Comparison of ENCODE assay signal across 11 mouse cellular contexts in the genomic region with DNA sequence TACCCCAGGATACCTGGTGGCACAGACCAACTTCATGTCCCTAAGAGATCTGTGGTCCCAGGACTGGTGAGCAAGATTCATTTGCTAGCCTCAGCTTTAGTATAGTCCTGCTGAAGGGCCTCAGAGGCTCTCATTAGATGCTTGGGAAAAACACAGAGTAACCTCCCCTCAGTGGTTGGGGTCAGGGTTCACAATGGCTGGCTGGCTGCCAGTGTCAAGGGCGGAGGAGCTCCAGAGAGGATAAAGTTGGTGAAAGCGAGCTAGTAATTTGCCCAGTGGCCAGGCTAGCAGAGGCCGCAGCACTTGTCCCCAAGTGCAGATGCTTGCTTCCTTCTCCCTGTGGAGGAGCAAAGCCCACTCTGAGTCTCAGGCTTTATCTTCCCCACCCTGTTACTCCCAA.
DNase-seq lines count a peak whose midpoint lies in the region; ATAC-seq lines count a peak whose summit lies in the region.
"Had no signal": no experiment of that assay in that cellular context is flagged by ENCODE, and none has a peak within 500 bp of the region (broad histone marks: within the 10 kb centered on the region; RNA-seq: fewer than 3 reads in every experiment).

No protein-coding gene starts in this region.

- no peak overlapping the region for H3K4me2 ChIP-seq in liver, embryonic 11.5 days
- H3K4me2 ChIP-seq: heart, embryonic 15.5 days had no signal

- no peaks in the 10 kb centered on the region for H3K9me3 ChIP-seq in liver, embryonic 11.5 days (ENCODE audit: control insufficient read depth, low read length)
- H3K9me3 ChIP-seq: heart, embryonic 15.5 days had no signal

- no peak overlapping the region for H3K4me3 ChIP-seq in liver, embryonic 11.5 days (ENCODE audit: low read depth, low read length)
- H3K4me3 ChIP-seq: heart, embryonic 15.5 days had no signal

- intact Hi-C loops in left cerebral cortex, postnatal 25 days (cut with DNase I): no loop called here

- no peaks in the 10 kb centered on the region for H3K4me1 ChIP-seq in liver, embryonic 11.5 days (replicated peaks; ENCODE audit: control insufficient read depth, insufficient read depth, low read length)
- H3K4me1 ChIP-seq: heart, embryonic 15.5 days had no signal

- H3K27me3 ChIP-seq in liver, embryonic 11.5 days (replicated peaks; ENCODE audit: control insufficient read depth, insufficient read depth, low read length): no peaks in the 10 kb centered on the region
- H3K27me3 ChIP-seq: heart, embryonic 15.5 days had no signal

- ATAC-seq in liver, embryonic 11.5 days (replicated peaks; ENCODE audit: low FRiP score): peak; percentile 34
- ATAC-seq: forebrain, postnatal 0 days had no signal

- peak; percentile 29 for DNase-seq in adrenal gland, postnatal 14 days
- DNase-seq in adrenal gland, adult 18-20 months (ENCODE audit: low spot score in 2 of 2): no peak
- peak; percentile 23 for DNase-seq in ovary, adult 18-20 months (ENCODE audit: low spot score)
- no peak for DNase-seq in ovary, postnatal 10 days (ENCODE audit: low spot score)
- peak; percentile 44 for DNase-seq in liver, embryonic 11.5 days (ENCODE audit: low spot score)
- no peak for DNase-seq in layer of hippocampus, postnatal 36 days
- no peak for DNase-seq in urinary bladder, postnatal 36 days (ENCODE audit: low spot score in 2 of 2)
- DNase-seq in left cerebral cortex, postnatal 25 days (ENCODE audit: low spot score in 2 of 2): no peak
- DNase-seq: cerebellum, adult 11 months had no signal

- no peaks in the 10 kb centered on the region for H3K36me3 ChIP-seq in liver, embryonic 11.5 days (ENCODE audit: control insufficient read depth, insufficient read depth, low read length)
- H3K36me3 ChIP-seq: heart, embryonic 15.5 days had no signal

- WGBS in liver, embryonic 11.5 days: 56% methylated on average over 3 of the region's 3 CpGs

- no peak overlapping the region for H3K9ac ChIP-seq in liver, embryonic 11.5 days (ENCODE audit: low read depth, low read length)
- H3K9ac ChIP-seq: forebrain, postnatal 0 days; heart, embryonic 15.5 days had no signal

- no peak overlapping the region for H3K27ac ChIP-seq in liver, embryonic 11.5 days (ENCODE audit: low read depth, low read length)
- H3K27ac ChIP-seq: heart, embryonic 15.5 days had no signal

Comparison
In these comparisons a context has a peak if more than half of its experiments do, and no peak if none do; other contexts are left out.
1. DNase-seq: peak in adrenal gland, postnatal 14 days (single experiment), ovary, adult 18-20 months (single experiment) and liver, embryonic 11.5 days (single experiment); none in adrenal gland, adult 18-20 months (0 of 2), ovary, postnatal 10 days (single experiment), layer of hippocampus, postnatal 36 days (0 of 2), urinary bladder, postnatal 36 days (0 of 2) and left cerebral cortex, postnatal 25 days (0 of 2).